Mouse (Mus musculus) neural tube, embryonic 14.5 days (tissue): ENCODE measurements around the gene Adra1d. TPM values are rescaled to one million over a fixed set of nuclear protein-coding genes. Genes with fewer than 3 reads are reported as not detected.

Source experiments
- ATAC-seq: fragments of 200-750 bp; cut with Nextera tagmentation; 2 replicates; pipeline ENCODE4 v1.8.0; 2017; ENCODE audit warnings: low read depth, mild to moderate bottlenecking, moderate TSS enrichment, moderate library complexity
- H3K27ac ChIP-seq: fragments of 300-500 bp; sonication (generic); 2 replicates; pipeline ENCODE4 v1.5.1; 2014; ENCODE audit warnings: low read depth, mild to moderate bottlenecking, control low read depth, low read length, moderate library complexity, mixed read lengths
- H3K27me3 ChIP-seq: fragments of 300-500 bp; sonication (generic); 2 replicates; pipeline ENCODE4 v1.6.1; 2014; ENCODE audit warnings: low read length; ENCODE audit not compliant: control insufficient read depth, insufficient read depth
- H3K36me3 ChIP-seq: fragments of 300-500 bp; sonication (generic); 2 replicates; pipeline ENCODE4 v1.6.1; 2014; ENCODE audit warnings: low read length, mixed read lengths; ENCODE audit not compliant: control insufficient read depth, insufficient read depth
- H3K4me1 ChIP-seq: fragments of 300-500 bp; sonication (generic); 2 replicates; pipeline ENCODE4 v1.6.1; 2014; ENCODE audit warnings: low read length; ENCODE audit not compliant: control insufficient read depth, insufficient read depth
- H3K4me2 ChIP-seq: fragments of 300-500 bp; sonication (generic); 2 replicates; pipeline ENCODE4 v1.6.1; 2014; ENCODE audit warnings: mild to moderate bottlenecking, low read depth, low read length, control low read depth
- H3K4me3 ChIP-seq: fragments of 300-500 bp; sonication (generic); 2 replicates; pipeline ENCODE4 v1.5.1; 2014; ENCODE audit warnings: low read depth, low read length, control low read depth, mixed read lengths
- H3K9ac ChIP-seq: fragments of 300-500 bp; sonication (generic); replicated peaks from 2 replicates; pipeline ENCODE4 v1.6.1; 2014; ENCODE audit warnings: low read depth, mild to moderate bottlenecking, control low read depth, low read length, mixed read lengths
- H3K9me3 ChIP-seq: fragments of 300-500 bp; sonication (generic); 2 replicates; pipeline ENCODE4 v1.6.1; 2016; ENCODE audit warnings: low read length; ENCODE audit not compliant: control insufficient read depth
- WGBS: fragments of 180-500 bp; shearing (Covaris S2); extraction: QIAGEN DNeasy Blood & Tissue Kit; methylation state at CpG from one replicate; pipeline ENCODE4 v1.1.7; 2014; 5-methylcytosine and 5-hydroxymethylcytosine counted together
- polyA plus RNA-seq: library from polyadenylated mRNA; unstranded; fragments of >200 nt; fragmentation: Nextera tagmentation; extraction: Ambion mirVana; gene quantifications from 2 replicates; pipeline ENCODE4 v1.2.1, GENCODE M21; 2014

The Adra1d gene
- polyA plus RNA-seq, 1 experiment from 2014 or later, result 0.17 TPM

- 55% methylated on average over 2 of the region's 2 CpGs for WGBS
- H3K9ac ChIP-seq, result no peak overlapping the region
- peaks cover 17% of the 10 kb centered on the region; the same call in 1 of the 2 replicates for H3K4me1 ChIP-seq
- H3K36me3 ChIP-seq, result no peaks in the 10 kb centered on the region
- no peaks in the 10 kb centered on the region for H3K27me3 ChIP-seq
- H3K4me3 ChIP-seq, result no peak overlapping the region
- H3K9me3 ChIP-seq, result no peaks in the 10 kb centered on the region
- H3K4me2 ChIP-seq, result no peak overlapping the region
- H3K27ac ChIP-seq, result no peak overlapping the region
- ATAC-seq, result 0 out of 2 replicates have a peak, but pooled peaks have one; percentile 2
Observed at GRCm38 (mm10) chr2:131508501-131508900, 53.6 kb downstream of the Adra1d start.

- WGBS, result 5% methylated on average over 3 of the region's 3 CpGs
Observed at GRCm38 (mm10) chr2:131506358-131506757, 55.7 kb downstream of the Adra1d start.

GRCm38 (mm10) chr2:131505431-131505830 lies 56.7 kb downstream of the Adra1d start:
- no peaks in the 10 kb centered on the region for H3K27me3 ChIP-seq
- H3K4me1 ChIP-seq, result peaks cover 17% of the 10 kb centered on the region
- H3K9me3 ChIP-seq, result no peaks in the 10 kb centered on the region
- no peak for ATAC-seq
- H3K36me3 ChIP-seq, result no peaks in the 10 kb centered on the region
- no peak overlapping the region for H3K4me3 ChIP-seq
- H3K9ac ChIP-seq, result no peak overlapping the region
- no peak overlapping the region for H3K27ac ChIP-seq
- no peak overlapping the region for H3K4me2 ChIP-seq

More at GRCm38 (mm10) chr2:131506358-131506757, 55.7 kb downstream of the Adra1d start:
- ATAC-seq, result peak; percentile 60; the same call in 1 of the 2 replicates
- H3K4me3 ChIP-seq, result no peak overlapping the region
- no peak overlapping the region for H3K4me2 ChIP-seq
- H3K27ac ChIP-seq, result peak overlapping the region; percentile 44; the same call in 1 of the 2 replicates
- no peaks in the 10 kb centered on the region for H3K27me3 ChIP-seq
- no peak overlapping the region for H3K9ac ChIP-seq
- no peaks in the 10 kb centered on the region for H3K9me3 ChIP-seq
- no peaks in the 10 kb centered on the region for H3K36me3 ChIP-seq
- peaks cover 17% of the 10 kb centered on the region for H3K4me1 ChIP-seq

GRCm38 (mm10) chr2:131502561-131502960 lies 59.5 kb downstream of the Adra1d start:
- H3K4me3 ChIP-seq, result no peak overlapping the region
- H3K27ac ChIP-seq, result no peak overlapping the region
- 70% methylated on average over 5 of the region's 5 CpGs for WGBS
- H3K4me1 ChIP-seq, result peaks cover 7% of the 10 kb centered on the region
- no peak for ATAC-seq
- no peak overlapping the region for H3K9ac ChIP-seq
- H3K4me2 ChIP-seq, result no peak overlapping the region
- H3K36me3 ChIP-seq, result no peaks in the 10 kb centered on the region
- no peaks in the 10 kb centered on the region for H3K27me3 ChIP-seq
- no peaks in the 10 kb centered on the region for H3K9me3 ChIP-seq

GRCm38 (mm10) chr2:131501886-131502285 lies 60.2 kb downstream of the Adra1d start:
- no peak overlapping the region for H3K4me3 ChIP-seq
- H3K27me3 ChIP-seq, result no peaks in the 10 kb centered on the region
- H3K4me1 ChIP-seq, result peaks cover 7% of the 10 kb centered on the region
- no peak overlapping the region for H3K4me2 ChIP-seq
- no peaks in the 10 kb centered on the region for H3K9me3 ChIP-seq
- H3K36me3 ChIP-seq, result no peaks in the 10 kb centered on the region
- WGBS, result 51% methylated on average over 5 of the region's 5 CpGs
- no peak overlapping the region for H3K9ac ChIP-seq
- peak; percentile 23; the same call in 1 of the 2 replicates for ATAC-seq
- H3K27ac ChIP-seq, result no peak overlapping the region

GRCm38 (mm10) chr2:131499290-131499845 lies 62.7 kb downstream of the Adra1d start:
- no peak for ATAC-seq
- H3K4me2 ChIP-seq, result no peak overlapping the region
- no peaks in the 10 kb centered on the region for H3K27me3 ChIP-seq
- WGBS, result 82% methylated on average over 5 of the region's 5 CpGs
- no peaks in the 10 kb centered on the region; the same call in 1 of the 2 replicates for H3K4me1 ChIP-seq
- no peak overlapping the region for H3K9ac ChIP-seq
- H3K27ac ChIP-seq, result no peak overlapping the region
- no peaks in the 10 kb centered on the region for H3K36me3 ChIP-seq
- no peaks in the 10 kb centered on the region for H3K9me3 ChIP-seq
- H3K4me3 ChIP-seq, result no peak overlapping the region

GRCm38 (mm10) chr2:131498219-131498618 lies 63.9 kb downstream of the Adra1d start:
- Histone ChIP-seq H3K27ac (no peak overlapping the region), H3K27me3 (no peaks in the 10 kb centered on the region), H3K9me3 (no peaks in the 10 kb centered on the region), H3K4me2 (no peak overlapping the region), H3K9ac (no peak overlapping the region), H3K4me1 (peaks cover 8% of the 10 kb centered on the region), H3K4me3 (no peak overlapping the region), H3K36me3 (no peaks in the 10 kb centered on the region)
- 78% methylated on average over 7 of the region's 7 CpGs for WGBS
- no peak for ATAC-seq

- no peaks in the 10 kb centered on the region for H3K27me3 ChIP-seq
Observed at GRCm38 (mm10) chr2:131497224-131497856, 64.7 kb downstream of the Adra1d start.

GRCm38 (mm10) chr2:131496125-131496820 lies 65.8 kb downstream of the Adra1d start:
- ATAC-seq, result no peak
- Histone ChIP-seq H3K9me3 (no peaks in the 10 kb centered on the region), H3K4me1 (peaks cover 14% of the 10 kb centered on the region), H3K4me2 (no peak overlapping the region), H3K4me3 (no peak overlapping the region), H3K9ac (no peak overlapping the region), H3K36me3 (no peaks in the 10 kb centered on the region), H3K27ac (no peak overlapping the region), H3K27me3 (no peaks in the 10 kb centered on the region; the same call in 1 of the 2 replicates)
- WGBS, result 88% methylated on average over 5 of the region's 5 CpGs

More at GRCm38 (mm10) chr2:131497224-131497856, 64.7 kb downstream of the Adra1d start:
- 93% methylated on average over 4 of the region's 4 CpGs for WGBS
- no peak overlapping the region for H3K27ac ChIP-seq
- H3K9me3 ChIP-seq, result no peaks in the 10 kb centered on the region
- no peak overlapping the region for H3K4me2 ChIP-seq
- H3K9ac ChIP-seq, result no peak overlapping the region
- peaks cover 14% of the 10 kb centered on the region for H3K4me1 ChIP-seq
- ATAC-seq, result no peak
- H3K4me3 ChIP-seq, result no peak overlapping the region
- no peaks in the 10 kb centered on the region for H3K36me3 ChIP-seq
